Mouse (Mus musculus): ENCODE measurements around the gene Tmem119.

Gene Tmem119

DNA sequence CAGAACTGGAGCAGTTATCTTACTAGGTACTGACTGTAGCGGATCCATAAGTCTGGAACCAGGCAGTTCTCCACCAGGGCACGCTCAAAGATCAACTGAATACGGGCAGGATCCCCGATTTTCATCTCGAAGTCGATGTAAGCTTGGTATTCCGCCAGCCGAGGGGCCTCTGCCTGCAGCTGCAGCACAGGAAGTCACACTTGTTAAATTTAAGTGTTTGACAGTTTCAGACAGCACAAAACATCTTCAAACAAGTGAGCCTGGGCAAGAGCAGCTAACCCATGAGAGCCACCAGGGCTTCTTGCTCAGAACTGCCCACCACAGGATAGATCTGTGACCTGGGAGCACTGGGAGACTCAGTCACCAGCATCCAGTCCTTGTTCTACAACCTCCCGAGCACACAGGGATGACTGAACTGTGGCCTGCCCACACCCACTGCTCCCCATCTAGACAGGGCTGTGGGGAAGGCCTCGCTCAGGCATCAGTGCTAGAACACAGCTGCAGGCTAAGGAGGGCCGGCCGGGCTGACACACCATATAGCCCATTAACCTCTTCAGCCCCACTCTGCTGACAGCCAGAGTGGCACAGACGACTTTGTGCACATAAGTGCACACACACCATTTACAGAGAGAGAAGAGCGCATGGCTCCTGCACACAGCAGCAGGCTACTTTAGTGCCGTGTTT, 44.8 kb downstream of the Tmem119 start:
- DNase-seq = no peak

DNA sequence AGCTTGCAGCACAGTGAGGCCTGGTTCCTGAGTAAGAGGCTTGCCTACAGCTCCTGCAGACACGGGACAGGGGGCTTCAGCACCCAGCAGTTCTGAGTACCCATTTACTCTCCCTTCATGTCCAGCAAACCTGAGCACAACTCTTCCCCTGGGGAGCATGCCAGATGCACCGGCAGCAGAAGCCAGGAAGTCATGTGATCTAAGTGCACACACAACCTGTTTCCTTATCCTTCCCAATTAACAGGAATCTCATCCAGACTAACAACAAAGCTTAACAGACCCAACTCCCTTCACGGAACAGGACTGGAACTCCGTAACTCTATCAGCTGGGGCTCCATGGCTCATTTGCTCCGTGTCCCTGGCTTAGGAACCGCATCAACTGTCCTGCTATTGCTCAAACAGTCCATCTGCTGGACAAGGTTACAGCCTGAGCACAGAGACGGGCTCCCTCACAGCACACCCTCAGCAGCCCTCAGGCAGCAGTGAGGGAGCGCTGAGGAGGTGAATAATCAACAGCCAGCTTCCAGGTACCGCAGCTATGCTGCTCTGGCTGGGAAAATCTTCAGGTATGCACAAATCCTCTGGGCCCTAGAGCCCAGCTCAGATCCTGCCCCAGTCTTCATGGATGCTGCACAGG, 48.7 kb downstream of the Tmem119 start:
- no peak for DNase-seq

DNA sequence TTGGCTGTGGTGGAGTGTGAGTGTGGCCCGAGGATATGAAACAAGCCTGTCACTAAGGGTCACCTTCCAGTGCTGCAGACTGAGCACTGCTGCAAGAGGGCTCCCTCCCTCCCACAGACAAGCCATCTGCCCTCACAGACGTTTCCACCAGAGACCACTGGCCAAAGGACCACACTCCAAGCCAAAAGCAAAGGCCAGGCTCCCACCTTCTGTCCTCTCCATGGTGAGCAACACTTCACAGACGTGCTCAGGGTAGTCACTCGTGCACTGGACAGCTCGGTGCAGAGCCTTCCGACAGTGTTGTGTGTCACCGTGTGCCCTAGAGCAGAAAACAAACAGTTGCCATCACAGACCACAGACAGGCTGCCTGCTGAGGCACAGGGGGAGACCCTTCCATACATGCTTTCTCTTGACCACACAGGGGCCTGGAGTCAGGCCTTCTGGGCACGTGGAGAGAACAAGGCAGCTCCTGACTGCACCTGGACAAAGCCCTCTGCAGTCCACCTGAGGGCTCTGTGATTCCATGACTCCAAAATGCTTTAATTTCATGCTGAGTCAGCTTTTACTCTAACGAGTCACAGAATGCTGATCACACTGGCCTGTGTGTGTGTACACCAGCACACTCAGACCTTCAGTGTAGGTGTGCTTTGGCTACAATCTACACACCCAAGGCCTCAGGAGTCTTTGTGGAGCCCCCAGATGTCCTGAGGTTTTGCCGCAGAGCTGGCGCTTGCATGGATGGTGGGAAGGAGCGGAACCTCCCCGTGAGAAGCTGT, 51.6 kb downstream of the Tmem119 start:
- DNase-seq = no peak

DNA sequence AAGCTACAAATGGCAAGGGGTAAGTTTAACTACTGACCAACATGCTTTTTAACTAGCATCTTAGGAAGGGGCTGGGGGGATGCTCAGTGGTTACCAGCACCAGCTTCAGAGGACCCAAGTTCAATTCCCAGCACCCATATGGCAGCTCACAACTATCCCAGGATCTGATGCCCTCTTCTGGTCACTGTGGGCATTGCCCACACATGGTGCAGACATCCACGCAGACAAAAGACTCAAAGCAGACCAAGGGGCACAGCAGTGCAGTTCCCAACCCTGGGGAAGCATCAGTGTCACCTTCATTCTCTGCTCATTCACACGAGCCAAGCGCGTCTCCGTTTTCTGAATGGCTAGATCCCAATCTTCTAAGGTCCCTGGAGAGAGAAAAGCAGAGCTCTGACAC, 52.7 kb downstream of the Tmem119 start:
- DNase-seq = no peak
